Mouse (Mus musculus): ENCODE measurements around the gene Cox8a. TPM values are rescaled to one million over a fixed set of nuclear protein-coding genes. Genes with fewer than 3 reads are reported as not detected.

Gene Cox8a
- polyA plus RNA-seq, 1 experiment from 2014 or later = 789 TPM

DNA sequence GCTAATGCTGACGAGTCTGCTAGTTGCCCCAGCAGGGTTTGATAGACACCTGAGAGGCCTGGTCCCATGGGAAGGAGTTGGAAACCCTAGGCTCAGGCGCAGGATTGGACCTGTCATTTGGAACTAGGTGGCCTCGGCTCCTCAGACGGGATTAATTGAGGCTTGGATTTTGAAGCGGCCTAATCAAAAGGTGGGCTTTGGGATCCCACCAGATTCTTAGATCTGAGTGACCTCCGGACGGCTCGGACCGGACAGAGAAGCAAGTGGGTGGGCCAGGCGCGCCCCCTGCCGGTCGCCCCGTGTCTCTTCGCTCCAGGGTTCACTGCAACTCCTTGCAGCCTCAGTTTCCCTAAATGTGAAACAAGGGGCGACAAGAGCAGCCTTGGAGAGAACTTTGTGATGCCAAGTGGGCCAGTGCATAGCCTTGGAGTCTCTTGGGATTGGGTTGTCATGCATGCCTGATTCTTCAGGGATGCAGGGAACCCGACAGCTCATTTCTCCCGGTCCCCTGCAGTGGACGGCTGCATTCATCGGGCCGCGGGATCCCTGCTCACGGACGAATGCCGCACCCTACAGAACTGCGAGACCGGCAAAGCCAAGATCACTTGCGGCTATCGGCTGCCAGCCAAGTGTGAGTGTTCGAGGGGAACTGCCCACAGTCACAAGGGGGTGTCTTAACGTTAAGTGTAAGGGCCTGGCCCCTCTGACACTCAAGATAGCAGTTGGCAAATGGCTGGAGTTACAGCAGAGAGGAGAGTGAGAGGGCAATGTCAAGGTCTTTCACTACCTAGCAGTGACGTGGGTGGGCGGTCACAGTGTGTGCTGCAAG, 21.3 kb downstream of the Cox8a start:
- peak; percentile 67; the same call in 1 of the 2 replicates for ATAC-seq (ENCODE audit: low FRiP score)
- H3K9ac ChIP-seq = no peak overlapping the region
- no peak overlapping the region for H3K27ac ChIP-seq
- 15% methylated on average over 33 of the region's 33 CpGs for WGBS
- H3K27me3 ChIP-seq = peaks cover 22% of the 10 kb centered on the region
- H3K4me1 ChIP-seq = peaks cover 42% of the 10 kb centered on the region
- H3K4me2 ChIP-seq = 0 out of 2 replicates have a peak overlapping the region, but pooled peaks have one; percentile 4
- peaks cover 42% of the 10 kb centered on the region for H3K36me3 ChIP-seq (replicated peaks)
- H3K4me3 ChIP-seq (replicated peaks) = no peak overlapping the region
- no peaks in the 10 kb centered on the region for H3K9me3 ChIP-seq

DNA sequence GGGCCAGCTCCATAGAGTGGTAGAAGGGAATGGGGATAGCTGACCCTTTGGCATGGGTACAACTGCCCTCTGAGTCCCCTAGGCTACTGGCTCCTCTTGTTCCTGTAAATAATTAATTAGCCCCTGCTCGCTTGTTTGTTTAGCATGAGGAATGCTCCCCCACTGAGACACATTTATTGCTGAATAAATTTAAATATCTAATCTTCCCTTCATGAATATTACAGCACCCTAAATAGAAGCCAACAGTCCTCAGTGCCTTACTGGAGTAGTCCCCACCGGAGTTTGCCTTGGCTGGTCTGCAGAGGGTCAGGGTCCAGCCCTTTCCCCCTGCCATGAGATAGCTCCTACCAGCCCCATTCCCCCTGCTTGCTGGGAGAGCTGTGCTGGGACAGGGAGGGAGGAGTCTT, 24.9 kb downstream of the Cox8a start:
- Histone ChIP-seq H3K27me3 (peaks cover 36% of the 10 kb centered on the region), H3K36me3 (replicated peaks) (peaks cover 7% of the 10 kb centered on the region), H3K4me1 (peaks cover 62% of the 10 kb centered on the region), H3K4me2 (no peak overlapping the region), H3K4me3 (replicated peaks) (no peak overlapping the region), H3K9ac (peak overlapping the region; percentile 12; the same call in 1 of the 2 replicates), H3K27ac (no peak overlapping the region), H3K9me3 (no peaks in the 10 kb centered on the region)
- WGBS = 28% methylated on average over 2 of the region's 2 CpGs
- no peak for ATAC-seq (ENCODE audit: low FRiP score)

DNA sequence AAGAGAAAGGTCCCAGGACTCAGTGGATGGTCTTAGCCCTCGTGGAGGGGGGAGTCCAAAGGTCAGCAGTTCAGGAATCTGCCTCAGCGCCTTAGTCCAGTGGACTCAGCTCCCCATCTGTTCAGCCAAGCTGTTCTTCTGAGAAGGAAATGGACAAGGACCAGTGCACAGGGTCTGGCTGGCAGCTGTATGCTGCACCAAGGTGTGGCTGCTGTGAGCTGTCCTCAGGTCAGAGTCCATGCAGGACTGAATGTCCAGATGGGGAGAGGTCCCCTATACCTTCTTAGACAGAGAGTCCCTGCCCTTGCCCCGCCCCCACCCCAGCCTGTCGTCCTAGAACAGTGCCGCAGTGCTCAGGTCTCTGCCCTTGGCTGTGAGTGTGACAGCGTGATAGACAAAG, 25.8 kb downstream of the Cox8a start:
- H3K4me2 ChIP-seq = no peak overlapping the region
- WGBS = 54% methylated on average over 6 of the region's 6 CpGs
- no peak overlapping the region for H3K4me3 ChIP-seq (replicated peaks)
- peaks cover 38% of the 10 kb centered on the region for H3K27me3 ChIP-seq
- peaks cover 53% of the 10 kb centered on the region for H3K4me1 ChIP-seq
- no peak for ATAC-seq (ENCODE audit: low FRiP score)
- no peaks in the 10 kb centered on the region for H3K36me3 ChIP-seq (replicated peaks)
- no peak overlapping the region for H3K27ac ChIP-seq
- no peaks in the 10 kb centered on the region for H3K9me3 ChIP-seq
- no peak overlapping the region for H3K9ac ChIP-seq

DNA sequence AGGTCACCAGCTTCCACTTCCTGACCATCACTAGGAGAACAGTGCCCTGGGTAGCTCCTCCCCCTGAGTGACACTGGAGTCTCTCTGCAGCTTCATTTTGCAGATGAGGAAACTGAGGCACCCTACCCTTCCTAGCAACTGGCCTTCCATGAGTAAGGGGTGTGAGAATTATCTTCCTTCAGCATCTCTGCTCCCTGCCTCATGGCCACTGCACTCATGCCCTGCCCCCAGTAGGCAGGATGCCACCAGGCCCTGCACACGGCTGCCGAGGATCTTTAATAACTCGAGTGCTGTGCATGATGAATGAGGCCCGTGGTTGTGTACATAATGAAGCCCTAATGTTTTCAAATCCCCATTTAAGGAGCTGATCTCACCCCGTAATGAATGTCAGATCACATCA, 26.4 kb downstream of the Cox8a start:
- Histone ChIP-seq H3K27ac (no peak overlapping the region), H3K4me3 (replicated peaks) (no peak overlapping the region), H3K9me3 (no peaks in the 10 kb centered on the region), H3K27me3 (peaks cover 44% of the 10 kb centered on the region), H3K9ac (0 out of 2 replicates have a peak overlapping the region, but pooled peaks have one; percentile 2), H3K36me3 (replicated peaks) (no peaks in the 10 kb centered on the region), H3K4me2 (no peak overlapping the region), H3K4me1 (peaks cover 53% of the 10 kb centered on the region)
- no peak for ATAC-seq (ENCODE audit: low FRiP score)
- 39% methylated on average over 5 of the region's 5 CpGs for WGBS

DNA sequence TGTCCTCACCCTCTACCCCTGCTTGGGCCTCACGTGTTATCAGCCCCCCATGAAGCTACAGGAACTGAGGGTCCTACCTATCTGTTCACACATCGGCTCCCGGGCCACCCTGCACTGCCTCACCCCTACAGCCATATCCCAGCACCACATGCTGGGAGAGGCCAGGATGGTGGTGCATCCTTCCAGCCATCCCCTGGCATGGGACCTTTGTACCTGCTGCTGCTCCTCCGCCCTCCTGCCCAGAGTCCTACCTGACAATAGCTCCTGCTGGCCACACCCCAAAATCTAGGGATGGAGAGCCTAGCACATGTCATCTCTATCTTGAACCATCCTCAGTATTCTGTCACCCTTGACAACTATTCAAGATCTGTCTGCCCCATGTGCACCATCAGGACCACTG, 28.4 kb downstream of the Cox8a start:
- H3K4me3 ChIP-seq (replicated peaks) = no peak overlapping the region
- ATAC-seq (ENCODE audit: low FRiP score) = no peak
- no peak overlapping the region for H3K4me2 ChIP-seq
- no peaks in the 10 kb centered on the region for H3K36me3 ChIP-seq (replicated peaks)
- no peaks in the 10 kb centered on the region for H3K9me3 ChIP-seq
- no peak overlapping the region for H3K9ac ChIP-seq
- H3K4me1 ChIP-seq = peaks cover 63% of the 10 kb centered on the region
- WGBS = 79% methylated on average over 4 of the region's 4 CpGs
- no peak overlapping the region for H3K27ac ChIP-seq
- peaks cover 58% of the 10 kb centered on the region for H3K27me3 ChIP-seq

DNA sequence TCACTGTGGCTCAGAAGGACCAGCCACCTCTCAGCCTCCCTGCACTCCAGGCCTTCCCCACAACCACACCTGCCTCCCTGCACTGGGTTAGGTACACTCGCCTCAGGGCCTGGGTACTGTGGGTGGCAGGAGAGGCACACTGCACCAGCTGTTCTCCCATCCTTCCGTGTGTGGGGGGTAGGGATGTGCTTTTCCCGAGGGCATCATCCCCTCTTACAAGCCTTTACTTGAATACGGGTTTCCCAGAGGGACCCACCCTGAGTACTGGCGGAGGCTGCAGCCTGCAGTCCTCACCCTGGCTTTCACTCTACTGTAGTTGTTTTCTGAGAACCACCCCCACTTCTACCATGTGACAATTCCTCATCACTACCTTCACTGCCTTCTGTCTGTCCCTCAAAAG, 30.3 kb downstream of the Cox8a start:
- Histone ChIP-seq H3K4me2 (no peak overlapping the region), H3K9ac (no peak overlapping the region), H3K27ac (no peak overlapping the region), H3K36me3 (replicated peaks) (no peaks in the 10 kb centered on the region), H3K4me3 (replicated peaks) (no peak overlapping the region), H3K4me1 (peaks cover 69% of the 10 kb centered on the region), H3K9me3 (no peaks in the 10 kb centered on the region), H3K27me3 (peaks cover 64% of the 10 kb centered on the region)
- ATAC-seq (ENCODE audit: low FRiP score) = no peak
- 59% methylated on average over 5 of the region's 5 CpGs for WGBS

DNA sequence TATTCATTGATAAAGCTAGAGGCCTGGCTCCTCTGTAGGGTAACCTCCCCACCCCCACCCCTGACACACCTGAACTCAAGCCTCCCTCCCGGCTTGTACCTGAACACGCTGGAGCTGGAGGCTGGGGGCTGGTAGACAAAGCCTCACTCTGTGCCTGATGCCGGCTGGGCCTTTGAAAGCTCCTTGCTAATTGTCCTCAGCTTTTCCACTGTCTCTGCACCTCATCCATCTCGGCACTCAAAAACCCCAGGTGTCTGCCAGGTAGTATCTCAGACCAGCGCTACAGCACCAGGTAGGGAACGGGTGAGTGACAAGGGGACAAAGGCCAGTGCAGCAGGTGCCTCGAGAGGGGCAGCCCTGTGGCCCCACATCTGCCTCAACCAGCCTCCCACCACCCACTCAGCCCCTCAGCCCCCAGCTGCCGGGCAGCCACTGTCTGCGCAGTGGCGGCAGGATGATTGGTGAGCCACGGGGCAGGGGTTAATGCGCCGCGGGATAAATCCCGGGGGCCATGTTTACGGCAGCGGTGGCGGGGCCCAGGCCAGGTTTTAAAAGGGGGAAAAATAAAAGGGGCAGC, 31.6 kb downstream of the Cox8a start:
- H3K27ac ChIP-seq = no peak overlapping the region
- no peaks in the 10 kb centered on the region for H3K36me3 ChIP-seq (replicated peaks)
- H3K27me3 ChIP-seq = peaks cover 68% of the 10 kb centered on the region
- H3K4me1 ChIP-seq = peaks cover 69% of the 10 kb centered on the region
- peak overlapping the region; percentile 19; the same call in 1 of the 2 replicates for H3K4me2 ChIP-seq
- ATAC-seq (ENCODE audit: low FRiP score) = no peak
- no peak overlapping the region for H3K4me3 ChIP-seq (replicated peaks)
- H3K9me3 ChIP-seq = no peaks in the 10 kb centered on the region
- H3K9ac ChIP-seq = no peak overlapping the region; the same call in 1 of the 2 replicates
- WGBS = 2% methylated on average over 18 of the region's 18 CpGs

DNA sequence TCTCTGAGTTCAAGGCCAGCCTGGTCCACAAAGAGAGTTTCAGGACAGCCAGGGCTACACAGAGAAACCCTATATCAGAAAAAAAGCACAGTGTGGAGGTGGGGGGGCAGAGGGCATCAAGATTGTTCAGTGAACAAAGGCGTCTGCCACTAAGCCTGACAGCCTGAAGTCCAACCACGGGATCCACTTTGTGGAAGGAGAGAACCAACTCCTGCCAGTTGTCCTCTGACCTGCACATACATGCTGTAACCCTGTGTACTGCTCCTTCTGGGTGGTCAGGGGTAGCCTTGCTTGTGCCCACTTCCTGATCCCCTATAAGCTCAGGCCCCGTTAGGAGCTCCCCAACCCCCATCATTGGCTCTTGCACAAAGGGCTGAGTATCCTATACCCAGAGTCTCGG, 32.4 kb downstream of the Cox8a start:
- WGBS = 31% methylated on average over 4 of the region's 4 CpGs
- H3K27ac ChIP-seq = no peak overlapping the region

DNA sequence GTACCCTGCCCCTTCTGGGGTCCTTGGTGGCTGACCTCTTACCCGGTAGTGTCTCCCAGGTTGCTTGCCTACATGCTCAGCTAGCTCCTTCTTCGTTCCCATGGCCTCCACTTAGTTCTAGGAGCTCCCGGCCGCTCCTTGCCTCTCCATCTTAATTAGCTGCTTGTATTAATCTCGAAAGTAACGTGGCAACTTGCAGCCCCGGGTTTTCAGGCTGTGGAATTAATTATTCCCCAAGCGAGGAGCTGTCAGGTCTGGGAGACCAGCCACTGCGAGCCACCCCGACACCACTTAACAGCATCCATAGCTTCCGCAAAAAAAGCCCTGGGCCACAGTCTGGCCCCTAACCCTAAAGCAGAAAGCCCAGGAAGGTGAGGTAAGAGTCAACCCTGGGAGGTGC, 34.0 kb downstream of the Cox8a start:
- WGBS = 30% methylated on average over 11 of the region's 11 CpGs
- 0 out of 2 replicates have a peak overlapping the region, but pooled peaks have one; percentile 27 for H3K27ac ChIP-seq
- H3K9me3 ChIP-seq = no peaks in the 10 kb centered on the region
- H3K4me1 ChIP-seq = peaks cover 70% of the 10 kb centered on the region
- no peak overlapping the region for H3K4me2 ChIP-seq
- no peaks in the 10 kb centered on the region for H3K36me3 ChIP-seq (replicated peaks)
- H3K4me3 ChIP-seq (replicated peaks) = no peak overlapping the region
- H3K27me3 ChIP-seq = peaks cover 69% of the 10 kb centered on the region
- no peak for ATAC-seq (ENCODE audit: low FRiP score)
- H3K9ac ChIP-seq = no peak overlapping the region

More for the DNA sequence above, 32.4 kb downstream of the Cox8a start:
- no peak overlapping the region for H3K4me3 ChIP-seq (replicated peaks)
- no peak overlapping the region for H3K4me2 ChIP-seq
- H3K36me3 ChIP-seq (replicated peaks) = no peaks in the 10 kb centered on the region
- peaks cover 71% of the 10 kb centered on the region for H3K27me3 ChIP-seq
- H3K9me3 ChIP-seq = no peaks in the 10 kb centered on the region
- H3K4me1 ChIP-seq = peaks cover 71% of the 10 kb centered on the region
- no peak for ATAC-seq (ENCODE audit: low FRiP score)
- peak overlapping the region; percentile 18; the same call in 1 of the 2 replicates for H3K9ac ChIP-seq

DNA sequence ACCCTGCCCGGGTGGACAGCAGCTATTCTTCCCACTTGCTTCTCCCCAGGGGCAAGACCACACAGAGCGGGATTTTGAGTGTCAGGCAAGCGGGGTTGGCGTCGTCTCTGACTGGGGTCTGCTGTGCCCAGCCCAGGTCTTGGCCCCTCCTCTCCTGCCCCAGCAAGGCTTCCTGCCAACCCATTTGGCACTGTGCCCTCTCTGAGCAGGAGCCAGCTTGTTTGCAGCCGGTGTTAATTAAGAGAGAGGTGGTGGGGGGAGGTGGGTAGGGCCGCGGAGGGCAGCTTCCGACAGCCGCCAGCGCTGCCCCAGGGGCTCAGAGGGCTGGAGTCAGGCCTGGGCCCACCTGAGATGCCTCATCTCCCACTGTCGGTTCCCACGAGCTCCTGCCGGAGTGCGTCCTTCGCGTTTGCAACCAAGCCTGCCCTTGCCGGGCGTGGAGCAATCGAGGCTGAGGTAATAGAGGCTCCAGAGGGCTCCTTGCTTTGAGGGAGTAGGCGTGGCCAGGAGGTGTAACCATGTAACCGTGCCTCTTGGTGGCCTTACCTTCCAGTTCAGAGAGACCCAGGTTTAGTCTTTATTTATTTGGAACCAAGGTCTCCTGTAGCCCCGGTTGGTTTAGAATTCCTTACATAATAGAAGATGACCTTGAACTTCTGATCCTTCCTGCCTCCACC, 35.0 kb downstream of the Cox8a start:
- H3K27me3 ChIP-seq = peaks cover 65% of the 10 kb centered on the region
- H3K4me2 ChIP-seq = peak overlapping the region; percentile 31
- no peak overlapping the region for H3K4me3 ChIP-seq (replicated peaks)
- H3K36me3 ChIP-seq (replicated peaks) = no peaks in the 10 kb centered on the region
- peaks cover 80% of the 10 kb centered on the region for H3K4me1 ChIP-seq
- ATAC-seq (ENCODE audit: low FRiP score) = peak; percentile 82
- peak overlapping the region; percentile 9; the same call in 1 of the 2 replicates for H3K9ac ChIP-seq
- WGBS = 5% methylated on average over 23 of the region's 23 CpGs
- H3K27ac ChIP-seq = peak overlapping the region; percentile 15; the same call in 1 of the 2 replicates
- no peaks in the 10 kb centered on the region for H3K9me3 ChIP-seq

DNA sequence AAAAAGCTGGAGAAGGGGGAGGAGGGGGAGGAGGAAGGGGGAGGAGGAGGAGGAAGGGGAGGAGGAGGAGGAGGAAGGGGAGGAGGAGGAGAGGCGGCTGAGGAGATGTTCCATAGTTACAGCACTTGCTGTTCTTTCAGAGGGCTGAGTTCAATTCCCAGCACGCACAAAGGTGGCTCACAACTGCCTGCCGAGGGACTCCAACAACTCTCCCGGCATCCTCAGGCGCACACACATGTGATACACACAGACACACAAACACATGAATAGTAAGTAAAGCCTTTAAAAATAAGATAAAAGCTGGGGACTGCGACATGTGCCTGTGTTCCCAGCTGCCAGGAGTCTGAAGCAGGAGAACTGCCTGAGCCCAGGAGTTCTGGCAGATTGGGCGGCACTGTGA, 35.9 kb downstream of the Cox8a start:
- Histone ChIP-seq H3K9ac (no peak overlapping the region), H3K4me3 (replicated peaks) (no peak overlapping the region), H3K9me3 (no peaks in the 10 kb centered on the region), H3K4me1 (peaks cover 86% of the 10 kb centered on the region), H3K27me3 (peaks cover 57% of the 10 kb centered on the region), H3K36me3 (replicated peaks) (no peaks in the 10 kb centered on the region), H3K4me2 (no peak overlapping the region), H3K27ac (0 out of 2 replicates have a peak overlapping the region, but pooled peaks have one; percentile 21)
- no peak for ATAC-seq (ENCODE audit: low FRiP score)
- WGBS = 59% methylated on average over 7 of the region's 7 CpGs

DNA sequence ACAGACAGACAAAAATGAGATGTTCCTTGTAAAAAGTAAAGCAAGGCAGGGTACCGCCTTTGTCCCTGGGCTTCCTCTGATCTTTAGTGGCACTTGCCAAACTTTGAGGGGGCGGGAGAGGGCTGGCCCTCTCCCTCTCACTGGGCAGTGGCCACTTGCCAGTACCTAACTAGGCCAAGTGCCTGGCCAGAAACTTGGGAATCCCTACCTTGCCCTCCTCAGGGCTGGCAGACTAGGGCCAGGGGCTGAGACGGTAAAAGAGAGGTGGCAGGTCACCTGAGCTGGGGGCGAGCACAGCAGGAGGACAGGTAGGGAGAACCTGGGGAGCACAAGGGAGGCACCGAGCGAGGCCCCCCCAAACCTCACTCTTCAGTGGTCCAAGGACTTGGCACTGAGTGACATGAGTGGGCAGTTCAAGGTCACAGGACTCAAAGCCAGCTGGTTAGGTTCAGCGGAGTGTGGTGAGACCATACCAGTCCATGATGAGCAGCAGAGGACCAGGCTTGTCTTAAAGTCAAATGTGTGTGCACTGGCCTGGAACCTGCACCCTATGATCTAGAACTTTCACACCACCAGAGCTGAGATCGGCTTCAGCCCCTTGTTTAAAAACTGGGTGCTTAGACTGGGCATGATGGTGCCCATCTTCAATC, 36.5 kb downstream of the Cox8a start:
- peaks cover 86% of the 10 kb centered on the region for H3K4me1 ChIP-seq
- peaks cover 53% of the 10 kb centered on the region for H3K27me3 ChIP-seq
- WGBS = 84% methylated on average over 8 of the region's 8 CpGs

More for the DNA sequence above, 36.5 kb downstream of the Cox8a start:
- Histone ChIP-seq H3K36me3 (replicated peaks) (no peaks in the 10 kb centered on the region), H3K27ac (no peak overlapping the region), H3K9me3 (no peaks in the 10 kb centered on the region), H3K4me2 (no peak overlapping the region), H3K9ac (no peak overlapping the region), H3K4me3 (replicated peaks) (no peak overlapping the region)
- no peak for ATAC-seq (ENCODE audit: low FRiP score)

Data from forebrain, embryonic 12.5 days (tissue).